Comparison of ENCODE assay signal across 9 mouse cellular contexts in genomic region chr4:155178274-155178673, GRCm38 (mm10). TPM values are rescaled to one million over a fixed set of nuclear protein-coding genes. Genes with fewer than 3 reads are reported as not detected.
DNase-seq lines count a peak whose midpoint lies in the region; ATAC-seq and TF ChIP-seq lines count a peak whose summit lies in the region.
"Had no signal": no experiment of that assay in that cellular context is flagged by ENCODE, and none has a peak within 500 bp of the region (broad histone marks: within the 10 kb centered on the region; RNA-seq: fewer than 3 reads in every experiment).

No protein-coding gene starts in this region.

- peaks cover 31% of the 10 kb centered on the region for H3K36me3 ChIP-seq in G1E (replicated peaks)

- H3K4me3 ChIP-seq in G1E (ENCODE audit: low read depth, low read length): peak overlapping the region; percentile 51; the same call in 1 of the 2 replicates
- H3K4me3 ChIP-seq: erythroblast, embryonic 14.5 days had no signal

- no peak for TF ChIP-seq CTCF in G1E (IDR thresholded peaks at IDR 0.05; ENCODE audit: low read depth, low read length)

- no peaks in the 10 kb centered on the region for H3K27me3 ChIP-seq in G1E (ENCODE audit: insufficient read depth, low read length)

- peaks cover 58% of the 10 kb centered on the region for H3K4me1 ChIP-seq in G1E (ENCODE audit: insufficient read depth, low read depth, low read length)

- peak; percentile 79 for DNase-seq in 3T3-L1 (ENCODE audit: low read depth, low spot score)
- DNase-seq in G1E (ENCODE audit: low spot score): peak; percentile 87
- peak; percentile 68 for DNase-seq in fibroblast of lung, adult 2 months (ENCODE audit: low read depth)
- peak; percentile 73 for DNase-seq in heart, postnatal 25 days (ENCODE audit: low spot score)
- DNase-seq in kidney, postnatal 36 days: peak; percentile 70 to 80
- DNase-seq in lung, postnatal 36 days: peak; percentile 91
- peak; percentile 75 for DNase-seq in retina, embryonic 14.5 days (ENCODE audit: low spot score)
- DNase-seq in c-Kit-positive CD71-positive TER-119-positive erythroid progenitor cells, embryonic 14.5 days (ENCODE audit: low spot score): no peak

- intact Hi-C loops in heart, postnatal 25 days (cut with DNase I): loop anchor here (5.0 kb wide), 1 partner anchor 39 kb away; no protein-coding TSS in a partner anchor

- ATAC-seq in G1E (ENCODE audit: extremely low read depth, insufficient number of reproducible peaks, low FRiP score, poor library complexity, severe bottlenecking): peak; percentile 81

- no peaks in the 10 kb centered on the region for H3K9me3 ChIP-seq in G1E (replicated peaks)

RNA-seq across cellular contexts. Expression of gene Ski, which starts 44.1 kb away (rescaled TPM):
- 58.4 and 67.3 TPM in 2 replicates for total RNA-seq in G1E (2014; fragmentation: Nextera tagmentation)
- total RNA-seq in G1E (2017): 15.3 and 16.9 TPM in 2 replicates
- 40.7 and 42.4 TPM in 2 replicates for polyA plus RNA-seq in G1E (2012)
- 10 to 100 TPM; 55.0 to 63.9 TPM for total RNA-seq in heart, postnatal 25 days (2021)
